Mouse (Mus musculus) kidney, postnatal 0 days (tissue): ENCODE data around the gene Igfbp3. TPM values are rescaled to one million over a fixed set of nuclear protein-coding genes. Genes with fewer than 3 reads are reported as not detected.

Experiments used
- ATAC-seq: fragments of 200-750 bp; cut with Nextera tagmentation; replicated peaks from 2 replicates; pipeline ENCODE4 v1.8.0; 2017; ENCODE audit warnings: low read depth, moderate number of reproducible peaks, moderate TSS enrichment, moderate library complexity; ENCODE audit not compliant: low FRiP score
- DNase-seq: peaks from one replicate; pipeline ENCODE4 v3.0.0-alpha.2; 2016; ENCODE audit warnings: low spot score
- H3K27ac ChIP-seq: fragments of 300-500 bp; sonication (generic); 2 replicates; pipeline ENCODE4 v1.5.1; 2014; ENCODE audit warnings: mild to moderate bottlenecking
- H3K27me3 ChIP-seq: fragments of 300-500 bp; sonication (generic); 2 replicates; pipeline ENCODE4 v1.6.1; 2014; ENCODE audit warnings: low read length, mixed read lengths; ENCODE audit not compliant: insufficient read depth
- H3K36me3 ChIP-seq: fragments of 300-500 bp; sonication (generic); 2 replicates; pipeline ENCODE4 v1.6.1; 2014; ENCODE audit warnings: low read length, mixed read lengths; ENCODE audit not compliant: insufficient read depth
- H3K4me1 ChIP-seq: fragments of 300-500 bp; sonication (generic); replicated peaks from 2 replicates; pipeline ENCODE4 v1.6.1; 2014; ENCODE audit warnings: antibody characterized with exemption, low read length, mixed read lengths; ENCODE audit not compliant: insufficient read depth
- H3K4me2 ChIP-seq: fragments of 300-500 bp; sonication (generic); 2 replicates; pipeline ENCODE4 v1.6.1; 2014; ENCODE audit warnings: mild to moderate bottlenecking, low read length, moderate library complexity, mixed read lengths
- H3K4me3 ChIP-seq: fragments of 300-500 bp; sonication (generic); replicated peaks from 2 replicates; pipeline ENCODE4 v1.5.1; 2014; ENCODE audit warnings: low read depth, low read length
- H3K9ac ChIP-seq: fragments of 300-500 bp; sonication (generic); 2 replicates; pipeline ENCODE4 v1.6.1; 2014; ENCODE audit warnings: low read depth, low read length
- H3K9me3 ChIP-seq: fragments of 300-500 bp; sonication (generic); replicated peaks from 2 replicates; pipeline ENCODE4 v1.6.1; 2016; ENCODE audit warnings: low read length, inconsistent platforms, mixed read lengths
- CTCF ChIP-seq: IDR thresholded peaks from 2 replicates; pipeline ENCODE4 v1.5.1; 2016; ENCODE audit warnings: antibody characterized with exemption, low read depth, mild to moderate bottlenecking, moderate library complexity
- WGBS: fragments of 180-500 bp; shearing (Covaris S2); extraction: QIAGEN DNeasy Blood & Tissue Kit; methylation state at CpG from one replicate; pipeline ENCODE4 v1.1.7; 2014; 5-methylcytosine and 5-hydroxymethylcytosine counted together
- polyA plus RNA-seq: library from polyadenylated mRNA; unstranded; fragments of >200 nt; fragmentation: Nextera tagmentation; extraction: Ambion mirVana; gene quantifications from 2 replicates; pipeline ENCODE4 v1.2.1, GENCODE M21; 2015

Igfbp3 gene
- polyA plus RNA-seq, 1 experiment from 2014 or later, result 221 TPM

- WGBS, result 56% methylated on average over 8 of the region's 8 CpGs
- no peak for TF ChIP-seq CTCF
Measured at GRCm38 (mm10) chr11:7187472-7187871, 26.3 kb downstream of the Igfbp3 start.

DNA sequence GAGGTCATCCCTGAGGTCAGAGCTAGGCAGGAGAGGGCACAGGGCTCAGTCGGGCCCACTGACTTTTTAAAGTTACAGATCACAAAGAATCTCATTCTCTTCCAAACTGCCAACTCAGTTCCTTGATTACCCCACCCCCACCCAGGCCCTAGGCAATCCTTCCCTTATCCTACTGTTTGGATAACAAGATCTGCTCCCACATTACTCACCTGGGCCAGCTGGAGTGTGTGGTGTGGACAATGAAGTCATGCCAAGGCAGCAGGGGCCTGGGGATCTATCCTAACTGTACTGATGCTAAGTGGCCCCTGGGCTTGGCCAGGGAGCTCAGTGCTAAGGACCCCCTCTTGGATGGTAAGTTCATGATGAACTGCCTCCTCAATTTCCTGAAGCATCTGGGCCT is 29.3 kb downstream of the Igfbp3 start:
- no peaks in the 10 kb centered on the region for H3K27me3 ChIP-seq
- no peak overlapping the region for H3K9ac ChIP-seq
- 55% methylated on average over 1 of the region's 1 CpGs for WGBS
- H3K4me3 ChIP-seq, result no peak overlapping the region
- H3K9me3 ChIP-seq, result no peaks in the 10 kb centered on the region
- H3K4me2 ChIP-seq, result no peak overlapping the region
- H3K4me1 ChIP-seq, result no peaks in the 10 kb centered on the region
- DNase-seq (no peak), ATAC-seq (no peak)
- H3K36me3 ChIP-seq, result no peaks in the 10 kb centered on the region
- no peak overlapping the region for H3K27ac ChIP-seq
- TF ChIP-seq CTCF, result no peak

More at GRCm38 (mm10) chr11:7187472-7187871, 26.3 kb downstream of the Igfbp3 start:
- no peak for DNase-seq
- H3K4me3 ChIP-seq, result no peak overlapping the region
- H3K9ac ChIP-seq, result no peak overlapping the region
- H3K27ac ChIP-seq, result no peak overlapping the region
- H3K4me1 ChIP-seq, result no peaks in the 10 kb centered on the region
- no peak overlapping the region for H3K4me2 ChIP-seq
- no peaks in the 10 kb centered on the region for H3K27me3 ChIP-seq
- no peak for ATAC-seq
- no peaks in the 10 kb centered on the region for H3K9me3 ChIP-seq
- H3K36me3 ChIP-seq, result no peaks in the 10 kb centered on the region

- no peak for TF ChIP-seq CTCF
- Histone ChIP-seq H3K9ac (no peak overlapping the region), H3K4me1 (no peaks in the 10 kb centered on the region), H3K27me3 (no peaks in the 10 kb centered on the region), H3K9me3 (no peaks in the 10 kb centered on the region), H3K4me3 (no peak overlapping the region), H3K27ac (no peak overlapping the region), H3K36me3 (no peaks in the 10 kb centered on the region), H3K4me2 (no peak overlapping the region)
- no peak for ATAC-seq
- no peak for DNase-seq
- WGBS, result 50% methylated on average over 8 of the region's 8 CpGs
Measured at GRCm38 (mm10) chr11:7182409-7183042, 31.2 kb downstream of the Igfbp3 start.

GRCm38 (mm10) chr11:7179276-7179675 is 34.4 kb downstream of the Igfbp3 start:
- TF ChIP-seq CTCF, result no peak
- Histone ChIP-seq H3K9me3 (no peaks in the 10 kb centered on the region), H3K36me3 (no peaks in the 10 kb centered on the region), H3K27ac (no peak overlapping the region), H3K4me2 (no peak overlapping the region), H3K4me3 (no peak overlapping the region), H3K27me3 (no peaks in the 10 kb centered on the region), H3K9ac (no peak overlapping the region), H3K4me1 (no peaks in the 10 kb centered on the region)
- 45% methylated on average over 2 of the region's 2 CpGs for WGBS
- DNase-seq (no peak), ATAC-seq (no peak)

- ATAC-seq (no peak), DNase-seq (no peak)
- 52% methylated on average over 4 of the region's 4 CpGs for WGBS
Measured at GRCm38 (mm10) chr11:7178724-7179123, 35.0 kb downstream of the Igfbp3 start.

DNA sequence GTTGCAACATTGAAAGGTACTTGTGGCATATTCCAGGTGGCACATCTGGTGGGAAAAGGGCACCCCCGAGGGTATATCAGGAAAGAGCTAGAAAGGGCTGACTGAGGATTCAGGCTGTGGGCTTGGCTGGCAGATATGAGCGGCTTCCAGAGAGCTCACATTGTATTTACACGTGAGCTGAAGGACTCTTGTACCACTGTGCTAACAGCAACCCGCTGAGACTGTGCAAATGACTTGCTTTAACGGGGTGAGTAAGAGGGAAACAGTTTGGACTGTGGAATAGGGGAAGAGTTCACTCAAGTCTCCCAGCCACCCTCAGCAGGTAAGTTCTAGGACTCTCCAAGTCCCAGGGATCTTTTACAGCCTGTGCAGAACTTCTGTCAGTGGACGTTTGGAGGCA is 40.1 kb downstream of the Igfbp3 start:
- ATAC-seq (0 out of 2 replicates have a peak, but pooled peaks have one; percentile 44), DNase-seq (no peak)
- Histone ChIP-seq H3K36me3 (no peaks in the 10 kb centered on the region), H3K4me2 (no peak overlapping the region), H3K27ac (no peak overlapping the region), H3K4me1 (no peaks in the 10 kb centered on the region), H3K4me3 (no peak overlapping the region), H3K27me3 (no peaks in the 10 kb centered on the region), H3K9me3 (no peaks in the 10 kb centered on the region), H3K9ac (no peak overlapping the region)
- TF ChIP-seq CTCF, result no peak
- WGBS, result 84% methylated on average over 6 of the region's 6 CpGs

More at GRCm38 (mm10) chr11:7178724-7179123, 35.0 kb downstream of the Igfbp3 start:
- Histone ChIP-seq H3K9me3 (no peaks in the 10 kb centered on the region), H3K9ac (no peak overlapping the region), H3K27ac (no peak overlapping the region), H3K4me3 (no peak overlapping the region), H3K4me1 (no peaks in the 10 kb centered on the region), H3K4me2 (no peak overlapping the region), H3K27me3 (no peaks in the 10 kb centered on the region), H3K36me3 (no peaks in the 10 kb centered on the region)
- TF ChIP-seq CTCF, result no peak

- Histone ChIP-seq H3K4me1 (no peaks in the 10 kb centered on the region), H3K27me3 (no peaks in the 10 kb centered on the region), H3K4me3 (no peak overlapping the region), H3K36me3 (no peaks in the 10 kb centered on the region), H3K9ac (no peak overlapping the region), H3K4me2 (no peak overlapping the region), H3K27ac (no peak overlapping the region), H3K9me3 (no peaks in the 10 kb centered on the region)
- no peak for TF ChIP-seq CTCF
- no peak for ATAC-seq
- DNase-seq, result no peak
- 95% methylated on average over 1 of the region's 1 CpGs for WGBS
Measured at GRCm38 (mm10) chr11:7169645-7170044, 44.1 kb downstream of the Igfbp3 start.
